Mouse (Mus musculus) ES-E14 (cell line): ENCODE measurements around the gene Ttll10.

ENCODE experiments used
- ZC3H11A ChIP-seq: IDR thresholded peaks from 2 replicates; pipeline ENCODE4 v1.6.1; 2012; ENCODE audit warnings: low read depth, mild to moderate bottlenecking, inconsistent platforms, low read length, borderline replicate concordance
- ZNF384 ChIP-seq: IDR thresholded peaks from 2 replicates; pipeline ENCODE4 v1.6.1; 2012; ENCODE audit warnings: low read depth, low read length, inconsistent platforms

DNA sequence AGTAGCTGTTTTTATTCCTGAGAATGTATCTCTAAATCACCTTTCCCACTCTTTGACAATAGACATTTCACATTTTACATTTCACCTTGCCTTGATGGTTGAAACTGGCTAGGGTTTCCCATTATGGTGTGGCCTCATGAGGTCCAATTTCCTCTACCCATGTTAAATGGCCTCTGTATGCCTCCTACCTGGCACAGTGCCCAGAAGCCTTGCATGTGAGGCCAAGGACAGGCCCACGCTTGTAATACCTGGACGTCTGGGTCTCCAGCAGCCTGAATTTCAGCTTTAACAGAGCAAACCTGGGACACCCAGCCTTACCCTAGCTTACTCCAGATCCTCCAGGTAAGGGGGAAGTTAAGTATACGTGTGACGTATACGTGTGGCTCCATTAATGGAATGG, 24.1 kb upstream of the Ttll10 start:
- TF ChIP-seq ZNF384 (no peak), ZC3H11A (no peak)
